Mouse (Mus musculus) liver, adult (tissue): ENCODE measurements around the gene Vpreb1.

Source experiments
- GATA4 ChIP-seq: IDR thresholded peaks from 2 replicates; pipeline ENCODE4 v1.6.1; 2014; ENCODE audit warnings: mild to moderate bottlenecking, low read length; ENCODE audit not compliant: insufficient replicate concordance

Vpreb1 gene

GRCm38 (mm10) chr16:16865217-16865616, 5.4 kb downstream of the Vpreb1 start:
- no peak for TF ChIP-seq GATA4

DNA sequence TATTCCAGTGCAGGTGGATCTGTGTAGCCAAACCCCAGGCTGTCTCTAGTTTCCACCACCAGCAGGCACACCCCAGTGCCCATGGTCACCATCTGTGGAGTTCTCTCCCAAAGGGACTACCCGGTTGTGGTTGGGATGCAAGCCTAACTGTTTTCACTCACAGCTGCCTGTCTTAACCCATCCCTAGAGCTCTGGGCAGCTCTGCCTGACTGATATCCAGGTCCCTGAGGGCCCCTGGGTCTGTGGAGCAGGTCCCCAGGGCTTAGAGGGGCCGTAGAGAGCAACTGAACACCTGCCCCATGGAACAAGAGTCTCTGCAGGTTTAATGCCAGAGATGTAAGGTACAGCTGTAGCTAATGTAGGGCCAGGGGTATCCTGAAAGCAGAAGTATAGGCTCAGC, 6.7 kb downstream of the Vpreb1 start, which contains the start of gene Igll1:
Igll1 (minus strand) TSS at position 8 of the 400 bp plus-strand sequence.
- TF ChIP-seq GATA4 = no peak

DNA sequence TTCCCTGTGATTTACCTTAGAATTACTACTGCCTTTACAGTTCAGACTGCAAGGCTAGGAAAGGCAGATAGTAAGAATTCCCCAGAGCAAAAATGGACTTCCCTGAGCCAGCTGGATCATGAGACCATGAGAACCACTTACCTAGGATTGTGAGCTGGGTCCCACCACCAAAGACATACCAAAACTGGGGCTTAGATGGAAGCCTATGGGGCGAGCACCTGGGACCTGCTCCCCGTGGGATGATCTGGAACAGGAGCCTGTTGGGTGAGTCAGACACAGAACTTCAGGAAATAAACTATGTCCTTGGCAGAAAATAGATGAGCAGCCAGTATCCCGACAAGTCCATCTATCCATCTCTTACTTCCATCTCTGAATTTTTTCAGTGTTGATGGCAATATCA, 8.4 kb downstream of the Vpreb1 start:
- TF ChIP-seq GATA4 = no peak

DNA sequence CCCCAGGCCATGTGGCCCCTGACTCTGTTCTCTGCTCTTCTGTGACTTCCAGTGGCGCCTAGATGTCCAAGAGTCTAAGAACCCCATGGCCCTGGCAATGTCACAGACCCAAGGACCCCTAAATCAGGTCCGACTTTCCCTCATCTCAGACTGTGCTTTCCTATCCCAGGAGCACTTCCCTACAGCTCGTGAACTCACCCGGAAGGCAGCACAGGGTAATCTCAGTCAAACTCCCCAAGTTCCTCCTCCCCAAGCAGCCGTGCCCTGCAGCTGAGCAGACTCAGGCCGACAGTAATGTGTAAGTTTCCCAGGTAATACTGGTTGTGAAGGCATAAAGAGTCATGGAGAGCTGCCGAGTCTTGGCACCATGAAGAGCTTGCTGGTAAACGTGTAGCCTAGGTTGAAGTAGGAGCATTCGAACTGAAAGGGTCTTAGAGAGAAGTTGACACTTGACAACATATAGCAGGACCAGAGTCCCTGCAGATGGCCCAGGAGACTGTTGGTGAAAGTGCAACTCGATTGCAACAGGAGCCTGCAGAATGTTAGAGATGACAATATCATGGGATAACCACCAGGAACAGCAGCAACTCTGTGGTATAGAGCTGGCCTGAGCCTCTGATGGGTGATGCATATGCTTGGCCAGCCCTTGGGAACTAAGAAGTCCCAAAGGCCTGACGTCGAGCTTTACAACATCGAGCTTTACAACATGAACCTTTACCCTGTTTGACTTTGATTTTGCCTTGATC, 13.7 kb downstream of the Vpreb1 start:
- no peak for TF ChIP-seq GATA4

- no peak for TF ChIP-seq GATA4
Measured at GRCm38 (mm10) chr16:16855541-16855940, 15.1 kb downstream of the Vpreb1 start.

DNA sequence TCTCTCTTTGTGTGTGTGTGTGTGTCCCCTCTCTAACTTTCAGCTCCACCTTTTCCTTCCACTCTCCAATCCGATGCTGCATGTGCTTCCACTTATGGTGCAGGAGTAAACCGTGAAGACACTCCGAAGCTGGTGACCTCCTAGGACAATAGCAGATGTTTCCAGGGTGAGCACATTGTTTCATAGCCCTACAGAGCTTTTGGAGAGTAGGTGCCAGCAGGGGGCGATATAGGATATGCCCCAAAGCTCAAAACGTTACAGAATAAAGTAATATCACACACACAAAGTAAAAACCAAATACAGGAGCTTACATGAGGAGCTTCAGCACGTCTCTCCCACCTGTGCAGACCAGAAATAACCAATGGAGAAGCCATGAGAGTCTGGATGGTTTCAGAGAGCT, 15.8 kb downstream of the Vpreb1 start:
- TF ChIP-seq GATA4 = no peak

DNA sequence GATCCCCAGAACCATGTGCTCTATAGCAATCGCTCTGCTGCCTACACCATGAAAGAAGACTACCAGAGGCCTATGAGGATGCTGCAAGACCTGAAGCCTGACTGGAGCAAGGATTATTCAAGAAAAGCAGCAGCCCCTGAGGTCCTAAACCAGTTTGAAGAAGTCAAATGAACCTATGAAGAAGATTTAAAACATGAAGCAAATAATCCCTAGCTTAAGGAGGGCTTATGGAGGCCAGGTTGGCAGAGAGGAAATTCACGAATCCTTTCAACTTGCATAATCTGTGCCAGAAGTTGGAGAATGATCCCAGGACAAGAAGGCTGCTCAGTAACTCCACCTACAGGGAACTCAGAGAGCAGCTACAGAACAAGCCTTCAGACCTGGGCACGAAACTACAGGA, 18.2 kb downstream of the Vpreb1 start:
- no peak for TF ChIP-seq GATA4

- TF ChIP-seq GATA4 = no peak
Measured at GRCm38 (mm10) chr16:16849196-16849595, 21.4 kb downstream of the Vpreb1 start.

GRCm38 (mm10) chr16:16829671-16830070, 41.0 kb downstream of the Vpreb1 start:
- TF ChIP-seq GATA4 = no peak

DNA sequence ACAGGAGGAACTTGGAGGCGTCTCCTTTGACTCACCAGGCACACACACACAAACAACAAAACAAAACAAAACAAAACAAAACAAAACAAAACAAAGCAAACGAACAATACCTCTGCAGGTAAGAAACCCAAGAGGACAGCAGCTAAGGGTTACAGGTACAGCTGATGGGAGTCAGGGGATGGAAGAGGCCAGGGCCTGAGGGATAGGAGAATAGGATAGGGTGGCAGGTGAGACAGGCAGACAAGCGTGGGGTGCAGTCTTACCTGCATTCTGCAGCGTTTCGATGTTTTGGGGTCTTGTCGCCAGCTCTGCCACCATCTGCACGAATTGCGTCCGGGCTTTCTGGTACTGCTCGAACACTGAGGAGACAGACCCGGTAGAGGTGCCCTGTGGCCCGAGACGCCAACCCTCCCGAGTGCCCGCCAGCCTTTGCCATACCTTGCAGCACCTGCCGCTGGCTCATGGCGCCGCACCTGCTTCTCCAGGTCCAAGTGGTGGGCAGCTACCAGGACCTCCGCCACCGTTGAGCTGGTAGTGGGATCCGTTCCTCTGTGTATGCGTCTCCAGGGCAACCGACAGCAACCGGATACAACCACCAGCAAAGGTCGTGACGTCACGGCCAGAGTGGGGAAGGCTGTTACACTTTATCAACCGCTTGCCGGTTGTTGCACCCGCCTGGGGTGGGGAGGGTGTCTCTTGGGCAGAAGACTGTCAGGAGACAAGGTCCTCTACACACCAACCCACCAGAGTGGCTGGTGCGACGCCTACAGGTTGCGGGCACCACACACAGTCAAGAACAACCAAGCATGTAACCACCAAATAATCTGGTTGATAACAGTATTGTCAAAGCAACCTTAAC, 41.7 kb downstream of the Vpreb1 start, which contains the start of gene Spag6l:
Spag6l (minus strand) TSS at position 700 of the 859 bp plus-strand sequence.
- no peak for TF ChIP-seq GATA4

DNA sequence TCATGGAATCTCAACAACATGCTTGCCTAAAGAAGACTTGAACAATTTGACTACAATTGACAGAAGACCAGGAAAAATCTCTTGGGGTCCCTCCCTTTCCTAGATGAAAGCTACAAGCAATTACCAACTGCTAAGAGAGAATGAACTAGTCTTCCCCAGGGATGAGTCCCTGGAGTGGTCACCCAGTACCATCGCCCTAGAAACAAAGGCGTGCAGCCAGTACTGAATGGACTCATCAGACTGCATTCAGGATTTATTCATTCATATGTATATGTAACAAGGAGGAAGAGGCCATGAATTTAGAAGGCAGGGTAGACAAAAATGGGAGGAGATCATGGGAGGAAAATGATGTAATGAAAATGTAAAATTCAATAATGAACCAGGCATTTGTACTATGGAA, 44.4 kb downstream of the Vpreb1 start:
- TF ChIP-seq GATA4 = no peak

GRCm38 (mm10) chr16:16825476-16825875, 45.2 kb downstream of the Vpreb1 start:
- TF ChIP-seq GATA4 = no peak
